Mouse (Mus musculus) layer of hippocampus, adult 8-10 months (tissue): Measurements from ENCODE around the gene Prss8. TPM values are rescaled to one million over a fixed set of nuclear protein-coding genes. Genes with fewer than 3 reads are reported as not detected.
A peak's percentile ranks its signal among the peaks of the same experiment; 100 is the strongest.
"Not testable (repeated sequence)": the region's sequence is repeated elsewhere in the genome, so short reads cannot be mapped to it uniquely, and the experiment has no call there.

Source experiments
- DNase-seq, 2 experiments: peaks; one replicate each; pipeline ENCODE4 v3.0.0; 2022; ENCODE audit warnings: low spot score in 2 of 2
- total RNA-seq, 4 experiments: library from RNA; stranded (reverse); gene quantifications; 2 replicates each; pipeline ENCODE4 v1.2.4; 2022

The Prss8 gene
- total RNA-seq, 4 experiments from 2014 or later, result 0.18 to 0.98 (median 0.46) TPM

DNA sequence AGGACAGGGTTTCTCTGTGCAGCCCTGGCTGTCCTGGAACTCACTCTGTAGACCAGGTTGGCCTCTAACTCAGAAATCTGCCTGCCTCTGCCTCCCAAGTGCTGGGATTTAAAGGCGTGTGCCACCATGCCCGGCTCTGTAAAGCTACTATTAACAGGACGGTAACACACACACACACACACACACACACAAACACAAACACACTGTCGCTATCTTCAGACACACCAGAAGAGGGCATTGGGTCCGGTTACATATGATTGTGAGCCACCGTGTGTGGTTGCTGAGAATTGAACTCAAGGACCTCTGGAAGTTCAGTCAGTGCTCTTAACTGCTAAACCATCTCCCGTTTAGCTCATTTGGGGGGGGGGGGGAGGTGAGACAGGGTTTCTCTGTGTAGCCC, 34.0 kb downstream of the Prss8 start:
- not testable (repeated sequence) for DNase-seq

DNA sequence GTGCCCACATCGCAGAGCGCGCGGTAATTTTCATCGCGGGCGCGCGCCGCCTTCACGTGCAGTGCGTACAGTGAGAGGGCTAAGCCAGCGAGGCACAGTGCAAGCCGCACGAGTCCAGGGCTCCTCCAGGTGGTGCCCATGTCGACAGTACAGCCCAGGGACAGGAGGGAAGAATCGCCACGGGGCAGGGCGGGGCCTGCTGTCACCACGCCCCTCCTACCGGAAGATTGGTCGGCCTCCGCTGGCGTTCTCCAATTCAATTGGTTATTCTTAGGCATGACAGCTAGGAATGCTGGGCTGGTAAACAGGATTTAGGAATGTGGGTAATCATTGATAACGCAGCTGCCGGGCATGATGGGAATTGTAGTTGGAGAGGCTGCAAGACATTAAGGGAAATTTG, 34.5 kb downstream of the Prss8 start, which contains the start of the genes Gm21974 and Vkorc1:
Gm21974 (minus strand) TSS at position 13 of the 400 bp plus-strand sequence.
Vkorc1 (minus strand) TSS at position 176 of the 400 bp plus-strand sequence.
- peak; percentile 94 to 95 for DNase-seq

DNA sequence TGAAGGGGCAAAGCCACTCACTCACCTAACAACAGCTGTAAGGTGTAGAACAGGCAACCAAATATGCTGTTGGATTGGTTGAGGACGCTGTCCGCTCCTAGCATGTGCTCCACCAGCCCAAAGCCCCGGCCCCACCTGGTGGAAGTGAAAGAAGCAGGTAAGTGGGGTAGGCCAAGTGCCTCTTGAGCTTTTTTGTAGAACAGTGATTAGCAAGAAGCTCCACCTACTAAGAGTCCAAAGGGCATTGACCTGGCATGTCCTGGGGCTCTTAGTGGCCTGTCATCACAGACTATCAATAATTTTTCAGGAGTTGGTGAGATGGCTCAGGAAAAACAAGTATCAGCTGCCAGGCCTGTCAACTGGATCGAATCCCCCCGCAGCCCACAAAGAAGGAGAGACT, 35.4 kb downstream of the Prss8 start:
- DNase-seq, result no peak

DNA sequence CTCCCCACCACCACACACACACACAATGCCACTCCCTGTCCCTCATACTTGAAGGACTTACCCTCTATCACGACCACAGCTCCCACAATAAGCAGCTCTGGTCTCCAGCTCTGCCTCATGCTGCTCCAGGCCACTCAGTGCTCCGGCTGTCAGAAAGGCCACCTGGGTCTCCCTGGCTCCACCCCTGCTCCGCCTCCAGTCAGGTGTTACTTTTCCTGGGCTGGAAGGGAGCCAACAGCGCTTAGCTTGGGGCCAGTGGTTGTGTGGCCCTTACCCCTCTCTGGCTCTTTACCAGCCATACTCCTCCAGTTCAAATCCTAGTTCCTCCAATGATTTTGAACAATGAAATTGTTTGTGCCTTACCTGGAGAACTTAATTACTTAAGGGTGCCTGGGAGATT, 39.1 kb downstream of the Prss8 start, which contains the start of gene Prss53:
Prss53 (minus strand) TSS at position 173 of the 400 bp plus-strand sequence.
- DNase-seq, result no peak

DNA sequence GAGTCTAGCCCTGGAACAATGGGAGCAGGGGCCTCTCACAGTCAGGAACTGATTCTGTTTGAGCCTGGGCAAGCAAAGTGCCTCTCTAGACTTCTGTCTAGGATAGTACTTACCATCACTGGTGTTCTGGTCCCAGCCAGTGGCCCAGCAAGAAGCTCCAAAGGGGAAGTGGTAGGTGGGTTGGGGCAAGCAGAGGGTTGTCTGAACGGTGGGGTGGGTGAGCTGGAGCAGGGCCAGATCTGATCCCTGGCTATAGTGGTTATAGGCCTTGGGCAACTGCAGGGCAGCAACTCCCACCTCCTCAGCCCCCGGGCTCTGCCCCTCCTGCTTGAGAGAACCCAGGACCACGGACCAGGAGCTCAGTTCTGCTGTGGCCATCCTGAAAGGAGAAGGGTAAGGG, 41.1 kb downstream of the Prss8 start:
- no peak for DNase-seq

DNA sequence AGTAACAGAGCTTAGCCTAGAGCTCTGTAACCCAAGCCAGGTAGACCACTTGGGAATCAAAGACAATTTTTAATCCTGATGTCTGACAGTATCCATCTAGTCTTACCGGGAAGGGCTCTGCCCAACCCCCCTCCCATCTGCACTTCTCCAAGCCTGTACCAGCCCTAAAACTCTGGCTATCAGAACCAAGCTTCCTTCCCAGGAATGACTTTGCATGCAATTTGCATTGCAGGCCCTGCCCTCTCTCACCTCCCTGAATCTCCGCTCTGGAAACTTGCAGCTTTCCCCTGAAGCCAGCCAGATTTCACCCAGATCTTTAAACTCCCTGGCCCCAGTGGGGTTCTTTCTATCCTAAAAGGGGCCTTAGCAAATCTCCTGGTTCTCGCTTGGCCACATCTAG, 42.1 kb downstream of the Prss8 start:
- no peak for DNase-seq

DNA sequence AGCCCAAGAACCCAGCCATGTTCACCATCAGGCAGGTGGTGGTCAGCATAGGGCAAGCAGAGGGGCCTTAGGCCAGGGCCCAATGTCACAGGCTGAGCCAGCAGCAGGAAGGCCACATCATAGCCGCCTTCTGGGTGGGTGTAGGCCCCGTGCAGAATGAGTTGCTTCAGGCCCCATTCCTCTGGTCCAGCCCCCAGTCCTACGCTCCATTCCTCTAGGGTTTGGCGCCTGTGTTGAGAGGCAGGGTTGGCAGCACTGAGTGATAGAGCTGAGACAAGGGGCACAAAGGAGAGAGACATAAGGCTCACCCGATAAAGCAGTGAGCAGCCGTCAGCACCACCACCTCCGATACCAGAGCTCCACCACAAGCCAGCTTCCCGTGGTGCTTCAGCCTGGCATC, 42.7 kb downstream of the Prss8 start:
- no peak for DNase-seq

DNA sequence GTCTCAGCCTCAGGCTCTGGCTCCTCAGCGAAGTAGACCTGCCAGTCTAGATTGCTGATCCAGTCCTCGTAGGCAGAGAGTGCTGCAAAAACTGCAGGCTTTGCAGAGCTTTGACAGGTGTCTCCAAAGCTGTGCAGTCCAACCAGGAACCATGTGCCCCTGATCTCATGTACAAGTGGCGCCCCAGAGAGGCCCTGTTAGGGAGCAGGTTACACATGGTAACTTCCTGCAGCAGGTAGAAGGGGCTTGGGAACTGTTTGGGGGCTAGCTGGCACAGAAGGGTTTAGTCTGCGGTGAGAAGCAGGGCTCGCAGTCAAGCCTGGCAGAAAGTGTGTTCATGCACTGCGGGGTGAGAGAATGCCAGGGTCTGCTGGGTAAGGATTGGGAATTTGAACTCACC, 43.4 kb downstream of the Prss8 start:
- no peak for DNase-seq

DNA sequence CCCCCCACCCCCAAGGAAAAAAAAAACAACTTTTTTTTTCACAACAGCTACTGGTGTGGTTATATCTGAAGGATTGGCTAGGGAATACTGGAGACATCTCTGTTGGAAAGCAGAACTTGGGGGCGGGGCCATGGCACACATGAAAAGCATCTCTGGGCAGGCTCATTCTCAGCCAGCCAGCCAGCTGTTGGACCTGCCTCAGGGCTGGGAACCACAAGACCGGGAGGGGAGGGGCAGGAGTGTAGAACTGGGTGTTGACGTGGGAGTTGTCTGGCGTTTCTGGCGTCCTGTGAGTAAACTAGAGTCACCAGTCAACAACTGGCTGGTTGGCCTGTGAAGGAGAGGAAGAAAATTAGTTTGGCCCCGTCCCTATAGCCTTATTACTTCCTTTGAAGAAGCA, 44.0 kb downstream of the Prss8 start:
- peak in 1 of 2 experiments; percentile 50 for DNase-seq

DNA sequence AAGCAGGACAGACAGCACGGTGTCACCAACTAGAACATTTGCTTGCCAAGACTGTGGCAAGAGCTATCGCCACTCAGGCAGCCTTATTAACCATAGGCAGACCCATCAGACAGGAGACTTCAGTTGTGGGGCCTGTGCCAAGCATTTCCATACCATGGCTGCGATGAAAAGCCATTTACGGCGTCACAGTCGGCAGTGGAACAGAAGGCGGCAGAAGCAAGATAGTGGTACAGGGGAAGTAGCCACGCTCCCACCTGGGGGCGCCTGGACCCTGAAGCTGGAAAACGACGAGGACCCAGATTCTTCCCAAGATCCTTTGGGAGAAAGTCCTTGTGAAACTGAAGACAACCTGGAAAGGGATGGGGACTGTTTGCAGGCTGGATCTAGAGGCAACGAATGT, 49.5 kb downstream of the Prss8 start:
- DNase-seq, result no peak

DNA sequence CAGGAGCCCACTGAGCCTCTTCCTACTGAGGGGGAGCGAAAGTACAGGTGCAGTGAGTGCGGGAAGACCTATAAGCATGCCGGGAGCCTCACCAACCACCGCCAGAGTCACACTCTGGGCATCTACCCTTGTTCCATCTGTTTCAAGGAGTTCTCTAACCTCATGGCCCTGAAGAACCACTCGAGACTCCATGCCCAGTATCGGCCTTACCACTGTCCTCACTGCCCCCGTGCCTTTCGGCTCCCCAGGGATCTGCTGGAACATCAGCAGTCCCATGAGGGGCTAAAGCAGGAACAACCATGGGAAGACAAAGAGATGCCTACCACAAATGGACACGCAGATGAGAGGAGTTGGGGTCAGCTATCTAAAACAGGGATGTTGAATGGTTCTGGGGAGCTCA, 50.6 kb downstream of the Prss8 start:
- no peak for DNase-seq

DNA sequence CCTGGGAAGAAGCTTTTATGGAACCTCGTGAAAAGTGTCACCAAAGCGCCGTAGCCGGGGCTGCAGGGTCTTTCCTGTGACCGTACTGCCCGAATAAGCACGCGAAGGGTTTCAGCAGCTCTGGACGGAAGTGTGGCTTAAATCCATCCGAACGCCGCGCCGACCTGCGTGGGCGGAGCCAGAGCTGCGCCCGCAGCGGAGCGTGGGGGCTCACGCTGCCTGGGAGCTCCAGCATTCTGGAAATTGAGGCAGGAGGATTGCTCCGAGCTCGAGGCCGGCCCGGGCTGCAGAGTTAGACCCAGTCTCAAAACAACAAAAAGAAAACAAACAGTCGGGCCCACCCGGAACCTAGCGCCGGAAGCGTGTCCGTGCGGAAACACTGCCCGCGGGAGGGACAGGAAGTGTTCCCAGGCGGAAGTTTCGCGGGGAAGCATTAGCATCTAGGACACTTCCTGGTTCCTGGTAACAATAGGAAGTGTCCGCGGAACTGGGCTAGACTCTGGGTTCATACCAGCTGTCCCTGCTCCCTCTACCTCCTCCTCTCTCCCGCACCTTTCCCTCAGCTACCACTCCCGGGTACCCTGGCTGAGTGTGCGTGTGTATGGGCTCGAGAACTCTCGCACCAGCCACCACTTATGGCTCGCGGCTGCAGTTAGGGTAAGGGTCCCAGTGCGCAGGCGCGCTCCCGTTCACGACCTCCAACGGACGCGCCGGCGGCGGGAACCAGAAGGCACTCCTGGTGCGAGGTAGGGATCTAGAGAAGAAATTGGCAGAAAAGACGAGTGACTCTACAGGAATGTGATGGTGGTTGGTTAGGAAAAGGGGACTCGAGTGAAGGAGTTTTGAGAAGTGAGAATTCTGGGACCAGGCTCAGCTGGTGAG, 53.2 kb downstream of the Prss8 start, which contains the start of gene Zfp668:
Zfp668 (minus strand) TSS at position 362 of the 882 bp plus-strand sequence.
- DNase-seq, result peak; percentile 81 to 89

DNA sequence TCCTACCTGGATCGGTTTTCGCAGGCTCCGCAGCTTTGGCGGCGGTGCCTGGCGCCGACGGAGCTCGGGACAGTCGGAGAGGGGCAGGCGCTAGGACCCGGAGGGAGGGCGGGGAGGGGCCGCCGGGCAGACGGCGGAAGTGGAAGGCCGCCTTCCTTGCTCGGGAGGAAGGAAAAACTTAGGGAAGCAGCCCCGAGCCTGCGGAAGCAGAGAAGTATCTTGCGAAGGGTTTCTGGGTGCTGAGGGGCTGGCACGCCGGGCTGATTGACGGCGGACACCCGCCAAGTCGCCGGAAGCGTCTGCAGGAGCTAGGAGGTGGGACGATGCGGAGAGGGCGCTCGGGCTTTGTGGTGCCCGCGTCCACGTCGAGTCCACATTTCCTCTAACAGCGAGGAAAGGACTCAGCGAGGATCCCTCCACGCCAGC, 53.9 kb downstream of the Prss8 start, which contains the start of gene Zfp646:
Zfp646 (plus strand) TSS at position 181 of the 426 bp plus-strand sequence.
- peak; percentile 48 to 54 for DNase-seq

Other genes starting within 250 kb of the Prss8 start
- gene Bcl7c, start 221.2 kb downstream of the Prss8 start, total RNA-seq, result 10 to 100 TPM; 26.5 to 38.4 (median 31.9) TPM
- gene Ctf1, start 217.4 kb downstream of the Prss8 start, total RNA-seq, result 1 to 10 TPM; 3.1 to 5.2 (median 3.5) TPM
- not detected for gene Ctf2, start 197.9 kb downstream of the Prss8 start, total RNA-seq
- gene Fbxl19, start 185.6 kb downstream of the Prss8 start, total RNA-seq, result 10 to 100 TPM; 52.2 to 65.5 (median 56.3) TPM
- 10 to 100 TPM; 25.8 to 30.7 (median 29.4) TPM for gene Orai3, start 160.3 kb downstream of the Prss8 start, total RNA-seq
- 10 to 100 TPM; 46.6 to 56.4 (median 48.7) TPM for gene Setd1a, start 153.4 kb downstream of the Prss8 start, total RNA-seq
- gene Gm49388, start 144.5 kb downstream of the Prss8 start, total RNA-seq, result 1 to 10 TPM; 2.0 to 5.7 (median 2.3) TPM
- gene Hsd3b7, start 129.5 kb downstream of the Prss8 start, total RNA-seq, result 10 to 100 TPM in 2 of 4 experiments, 1 to 10 TPM in 2; 4.8 to 12.2 (median 10.7) TPM
- gene Stx4a, start 105.8 kb downstream of the Prss8 start, total RNA-seq, result 10 to 100 TPM; 61.0 to 86.0 (median 77.0) TPM
- gene Stx1b, start 105.6 kb downstream of the Prss8 start, total RNA-seq, result 100 to 1,000 TPM; 344 to 361 (median 348) TPM
- gene Zfp646, start 53.9 kb downstream of the Prss8 start, total RNA-seq, result 10 to 100 TPM; 34.5 to 36.5 (median 35.0) TPM
- 10 to 100 TPM; 19.2 to 23.8 (median 22.9) TPM for gene Zfp668, start 53.3 kb downstream of the Prss8 start, total RNA-seq
- gene Prss53, start 39.1 kb downstream of the Prss8 start, total RNA-seq, result 1 to 10 TPM; 2.0 to 4.0 (median 2.8) TPM
- gene Gm21974, start 34.6 kb downstream of the Prss8 start, total RNA-seq, result not detected
- gene Vkorc1, start 34.5 kb downstream of the Prss8 start, total RNA-seq, result 10 to 100 TPM; 23.8 to 36.6 (median 31.8) TPM
- gene Bckdk, start 26.0 kb downstream of the Prss8 start, total RNA-seq, result 10 to 100 TPM; 42.0 to 45.2 (median 42.2) TPM
- gene Kat8, start 17.6 kb downstream of the Prss8 start, total RNA-seq, result 10 to 100 TPM; 28.5 to 38.3 (median 34.5) TPM
- 10 to 100 TPM in 1 of 4 experiments, 1 to 10 TPM in 3; 8.0 to 12.7 (median 9.1) TPM for gene Prss36, start 16.6 kb upstream of the Prss8 start, total RNA-seq
- 100 to 1,000 TPM; 328 to 387 (median 356) TPM for gene Fus, start 37.4 kb upstream of the Prss8 start, total RNA-seq
- gene Pycard, start 63.8 kb upstream of the Prss8 start, total RNA-seq, result 10 to 100 TPM in 2 of 4 experiments, 1 to 10 TPM in 2; 2.6 to 14.8 (median 7.2) TPM
- gene Trim72, start 73.8 kb upstream of the Prss8 start, total RNA-seq, result 1 to 10 TPM in 2 of 4 experiments, under 1 TPM in 2; 0.47 to 1.1 (median 0.95) TPM
- gene Itgam, start 132.5 kb upstream of the Prss8 start, total RNA-seq, result 10 to 100 TPM; 10.4 to 35.9 (median 24.0) TPM
- gene Gm49368, start 132.6 kb upstream of the Prss8 start, total RNA-seq, result under 1 TPM in 1 of 4 experiments, not detected in 3; 0.16 TPM
- 10 to 100 TPM in 2 of 4 experiments, under 1 TPM in 1, not detected in 1; 0.55 to 37.4 (median 30.5) TPM for gene Itgax, start 199.4 kb upstream of the Prss8 start, total RNA-seq
- gene Itgad, start 224.3 kb upstream of the Prss8 start, total RNA-seq, result 1 to 10 TPM in 1 of 4 experiments, under 1 TPM in 3; 0.61 to 1.7 (median 0.83) TPM